Mouse (Mus musculus): ENCODE measurements around the gene Wasf1. TPM values are rescaled to one million over a fixed set of nuclear protein-coding genes. Genes with fewer than 3 reads are reported as not detected.

Wasf1 gene
- total RNA-seq (2021): 100 to 1,000 TPM; 237 to 253 TPM
- long read RNA-seq, experiment 1, transcript Wasf1-202 (9 exons, 2,719 nt): major isoform, 179 of 259 reads
- long read RNA-seq, experiment 1, transcript Wasf1-201 (9 exons, 2,609 nt): minor isoform, 26 of 259 reads
- long read RNA-seq, experiment 1, partial matches to known transcripts: 22 of 259 reads
- long read RNA-seq, experiment 1, other reads (novel, unspliced or antisense): 32 of 259 reads
- long read RNA-seq, experiment 2, transcript Wasf1-202 (9 exons, 2,719 nt): major isoform, 101 of 162 reads
- long read RNA-seq, experiment 2, transcript Wasf1-201 (9 exons, 2,609 nt): minor isoform, 11 of 162 reads
- long read RNA-seq, experiment 2, partial matches to known transcripts: 30 of 162 reads
- long read RNA-seq, experiment 2, other reads (novel, unspliced or antisense): 20 of 162 reads

DNA sequence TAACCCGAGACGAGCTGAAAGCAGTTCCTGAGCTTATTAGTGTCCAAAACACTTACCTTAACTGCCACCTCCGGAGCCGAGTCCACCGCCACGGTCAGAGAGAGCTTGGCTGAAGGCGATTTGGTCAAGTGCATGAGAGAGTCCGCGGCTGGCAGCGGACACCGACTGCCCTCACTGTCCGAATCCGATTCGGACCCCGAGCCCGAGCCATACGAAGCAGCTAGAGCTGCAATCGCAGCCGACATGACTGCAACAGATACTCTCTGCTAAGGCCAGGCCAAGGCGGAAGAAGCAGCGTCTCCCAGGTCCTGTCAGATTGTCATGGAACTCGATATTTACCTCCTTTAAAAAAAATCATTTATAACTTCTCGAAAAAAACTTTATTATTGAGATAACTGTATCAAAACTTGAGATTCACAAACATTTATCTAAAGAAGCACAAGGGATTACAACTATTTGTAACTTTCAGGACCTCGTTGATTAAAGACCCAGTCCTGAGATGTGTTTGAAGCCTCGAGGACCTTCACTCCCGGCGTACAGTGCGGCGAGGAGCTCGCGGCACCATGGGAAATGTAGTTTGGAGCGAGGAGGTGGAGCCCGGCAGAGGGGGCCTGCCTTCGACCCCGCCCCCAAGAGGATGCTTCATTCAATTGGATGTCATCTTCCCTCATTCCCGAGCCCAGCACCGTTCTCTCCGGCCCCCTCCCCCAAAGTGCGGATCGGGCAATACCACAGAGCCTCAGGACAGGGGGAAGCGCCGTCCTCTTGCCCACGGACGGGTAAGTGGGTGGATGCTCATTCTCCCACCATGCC is at the start of gene Wasf1, which contains the start of gene Cdc40:
Gene Wasf1, plus strand, starts transcription at position 645 of the 813 bp plus-strand sequence.
Gene Cdc40, minus strand, starts transcription at position 481 of the 813 bp plus-strand sequence.
- peak; percentile 98 to 99 for DNase-seq (ENCODE audit: low spot score in 2 of 2)

DNA sequence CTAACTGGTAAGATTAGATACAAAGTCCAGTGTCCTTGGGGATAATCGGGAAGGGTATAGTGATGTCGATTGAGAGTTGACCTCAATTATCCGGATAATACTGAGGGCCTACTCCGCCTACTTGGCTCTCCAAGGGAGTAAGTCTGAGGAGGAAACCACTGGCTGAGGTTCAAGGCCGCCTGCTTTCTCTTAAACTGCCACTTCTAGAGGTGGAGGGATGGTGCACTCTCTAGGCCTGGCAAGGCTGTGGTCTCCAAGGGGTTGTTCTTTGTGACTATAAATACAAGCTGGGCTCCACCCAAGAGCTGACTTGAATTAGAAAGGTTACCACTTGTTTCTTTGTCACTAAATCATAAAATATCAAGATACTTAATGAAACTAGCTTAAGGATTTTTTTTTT is 43.2 kb upstream of the Wasf1 start:
- DNase-seq (ENCODE audit: low spot score in 2 of 2): no peak

DNA sequence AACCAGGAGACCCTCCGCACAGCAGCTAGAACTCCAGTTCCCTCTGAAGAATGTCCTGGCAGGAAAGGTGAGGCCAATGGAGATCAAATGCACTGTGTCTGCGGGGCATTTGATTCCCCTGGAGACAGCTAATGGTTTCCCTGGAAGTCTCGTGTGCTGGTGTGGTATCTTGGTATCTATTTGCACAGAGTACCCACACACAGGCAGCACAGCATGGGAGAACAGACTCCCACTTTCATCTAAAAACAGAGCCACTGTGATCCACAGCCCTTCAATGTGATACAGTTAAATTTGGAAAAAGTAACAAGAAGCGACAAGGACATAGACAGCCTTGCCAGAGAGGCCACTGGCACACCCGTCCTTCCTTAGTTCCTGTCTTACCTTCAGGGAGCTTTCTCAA is 39.4 kb upstream of the Wasf1 start:
- DNase-seq (ENCODE audit: low spot score in 2 of 2): peak in 1 of 2 experiments; percentile 65

DNA sequence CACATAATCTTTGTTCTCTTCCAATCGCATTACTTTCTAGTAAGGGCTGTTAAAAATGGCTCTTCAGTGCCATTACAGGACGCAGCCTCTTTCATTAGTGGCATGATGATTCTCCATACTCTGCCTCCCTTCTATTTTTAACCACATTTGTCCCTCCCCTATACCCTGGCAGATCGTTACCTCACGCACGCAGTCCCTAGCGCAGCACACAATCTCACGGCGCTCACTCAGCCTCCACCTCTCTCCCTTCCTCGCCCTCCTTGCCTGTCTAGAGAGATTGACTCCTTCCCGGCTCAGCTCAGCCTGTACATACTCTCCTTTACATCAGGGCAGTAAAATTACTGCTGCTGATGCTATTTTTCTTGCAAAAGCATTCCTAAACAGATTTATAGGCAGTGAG is 38.7 kb upstream of the Wasf1 start:
- DNase-seq (ENCODE audit: low spot score in 2 of 2): no peak

DNA sequence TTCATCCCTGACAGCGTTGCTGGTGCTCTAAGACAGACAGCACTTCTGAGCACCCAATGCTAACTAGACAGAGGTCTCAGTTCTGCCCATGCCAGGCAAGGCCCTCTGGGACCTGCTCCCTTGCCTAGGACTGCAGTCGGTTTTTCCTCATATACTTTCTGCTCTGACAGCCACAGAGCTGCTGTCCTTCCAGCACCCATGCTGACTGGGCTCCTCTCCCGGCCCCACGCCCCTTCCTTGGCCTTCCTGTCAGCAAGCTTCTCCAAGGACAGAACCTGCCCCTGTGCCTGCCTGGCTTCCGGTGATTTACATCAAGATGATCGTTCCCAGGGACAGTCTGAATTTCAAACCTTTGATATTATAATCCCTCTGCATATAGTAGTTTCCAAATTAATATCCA is 37.6 kb upstream of the Wasf1 start:
- no peak for DNase-seq (ENCODE audit: low spot score in 2 of 2)

DNA sequence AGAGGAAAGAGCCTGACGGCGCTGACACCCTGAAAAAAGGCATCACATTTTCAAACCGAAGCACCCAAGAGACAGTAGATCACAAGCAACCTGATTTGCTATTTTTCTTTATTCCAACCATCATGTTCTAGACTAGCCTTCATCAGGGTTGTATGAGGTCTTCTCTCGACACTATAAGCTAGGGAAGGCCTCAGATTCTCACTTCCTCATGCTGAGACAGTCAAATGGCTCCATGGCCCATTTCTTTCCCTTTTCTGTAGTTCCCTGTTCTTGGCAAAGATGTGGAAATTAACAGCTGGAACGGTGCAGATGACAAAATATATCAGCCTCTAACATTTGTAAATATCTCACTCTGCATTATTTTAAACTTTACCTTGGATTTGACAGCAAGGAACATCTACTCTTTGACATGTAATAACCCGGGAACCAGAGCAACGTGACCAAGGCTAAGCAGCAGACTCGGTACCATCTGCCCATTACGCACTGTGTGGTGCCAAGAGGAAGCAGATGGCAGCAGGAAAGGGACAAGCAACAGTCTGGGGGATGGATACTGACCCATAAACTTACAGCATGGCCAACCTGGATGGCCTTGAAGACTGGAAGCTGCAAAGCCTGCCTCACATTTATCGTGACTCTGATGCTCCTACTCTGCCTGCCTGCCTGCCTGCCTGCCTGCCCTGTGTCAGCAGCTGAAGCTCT is 36.0 kb upstream of the Wasf1 start:
- no peak for DNase-seq (ENCODE audit: low spot score in 2 of 2)

DNA sequence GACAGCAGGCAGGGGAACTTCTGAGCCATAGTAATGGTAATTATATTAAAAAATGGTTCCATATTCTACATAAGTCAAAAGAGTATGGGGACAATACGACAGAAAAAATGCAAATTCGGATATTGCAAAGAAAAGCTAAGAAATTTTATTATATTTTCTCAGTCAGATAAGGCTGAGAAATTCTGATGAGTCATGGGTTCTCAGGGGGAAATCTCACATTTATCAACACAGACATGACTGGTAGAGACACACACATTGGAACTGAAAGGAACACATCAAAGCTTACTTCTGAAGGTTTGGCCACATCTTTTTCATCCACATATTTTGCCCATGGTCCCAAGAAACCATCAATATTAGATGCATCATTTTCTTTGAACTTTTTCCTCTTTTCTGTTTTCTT is 32.6 kb upstream of the Wasf1 start:
- no peak for DNase-seq (ENCODE audit: low spot score in 2 of 2)

DNA sequence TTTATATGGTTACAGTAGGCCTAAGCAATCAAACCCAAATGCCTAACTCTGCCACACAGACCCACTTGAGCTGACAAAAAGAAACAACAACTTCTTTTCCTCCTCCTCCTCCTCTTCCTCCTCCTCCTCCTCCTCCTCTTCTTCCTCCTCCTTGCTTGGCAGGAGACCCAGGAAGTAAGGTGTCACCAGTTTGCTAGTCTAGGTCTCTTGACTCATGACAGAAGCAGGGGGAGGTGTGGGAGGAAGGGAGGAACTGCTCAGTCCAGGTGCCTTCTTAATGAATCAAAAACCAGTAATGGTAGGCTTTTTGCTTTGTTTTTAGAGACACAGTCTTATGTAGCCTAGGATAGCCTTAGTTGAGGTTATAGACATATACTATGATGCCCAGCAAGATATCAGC is 32.1 kb upstream of the Wasf1 start:
- DNase-seq (ENCODE audit: low spot score in 2 of 2): no peak

DNA sequence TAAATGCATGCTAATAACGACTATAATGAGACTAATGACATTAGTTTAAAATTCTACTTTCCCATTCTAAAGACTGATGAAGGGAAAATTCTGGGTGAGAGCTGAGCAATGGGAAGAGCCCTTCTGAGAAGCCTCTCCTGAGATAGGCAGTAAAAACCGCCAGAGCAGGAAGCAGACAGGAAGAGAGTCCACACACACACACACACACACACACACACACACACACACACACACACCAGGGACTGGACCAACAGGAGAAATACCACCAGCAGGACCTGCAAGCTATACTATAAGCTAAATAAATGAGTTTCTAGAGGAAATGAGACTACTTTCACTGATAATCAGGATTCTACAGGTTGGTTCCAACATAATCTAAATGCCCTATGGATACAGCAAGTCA is 27.7 kb upstream of the Wasf1 start:
- no peak for DNase-seq (ENCODE audit: low spot score in 2 of 2)

DNA sequence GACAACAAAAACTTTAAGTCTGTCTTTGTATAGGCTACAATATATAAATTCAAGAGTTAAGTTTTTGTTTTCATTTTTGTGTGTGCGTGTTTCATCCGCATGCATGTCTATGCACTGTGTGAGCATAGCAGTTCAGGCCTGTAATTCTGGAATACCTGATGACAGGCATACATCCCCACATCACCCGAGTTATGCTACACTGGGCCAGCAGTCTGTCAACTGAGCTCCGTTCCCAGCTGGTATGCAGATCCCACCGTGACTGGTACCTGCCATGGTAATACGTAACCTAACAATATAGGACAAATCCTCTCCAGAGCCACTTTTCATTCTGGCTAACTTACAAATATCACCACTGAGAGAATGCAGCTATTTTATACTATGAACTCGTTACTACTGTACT is 26.6 kb upstream of the Wasf1 start:
- no peak for DNase-seq (ENCODE audit: low spot score in 2 of 2)

DNA sequence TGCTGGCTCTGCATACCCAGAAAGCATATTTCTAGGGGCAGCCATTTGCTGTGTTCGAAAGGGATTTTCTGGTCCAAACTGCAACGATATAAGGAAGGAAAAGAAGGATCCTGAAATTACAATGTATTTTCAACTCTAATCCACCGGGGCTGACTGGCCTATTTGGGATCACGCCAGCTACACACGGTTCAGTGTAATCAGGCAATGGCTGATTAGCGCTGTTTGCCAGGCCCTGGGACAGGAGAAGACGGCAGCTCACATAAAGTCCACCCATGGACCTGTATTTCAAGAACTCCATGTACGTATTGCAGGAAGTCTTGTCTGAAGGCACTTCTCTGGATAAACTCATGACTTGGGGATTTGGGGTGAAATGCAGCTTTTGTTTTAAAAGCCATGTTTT is 25.7 kb upstream of the Wasf1 start:
- DNase-seq (ENCODE audit: low spot score in 2 of 2): no peak

DNA sequence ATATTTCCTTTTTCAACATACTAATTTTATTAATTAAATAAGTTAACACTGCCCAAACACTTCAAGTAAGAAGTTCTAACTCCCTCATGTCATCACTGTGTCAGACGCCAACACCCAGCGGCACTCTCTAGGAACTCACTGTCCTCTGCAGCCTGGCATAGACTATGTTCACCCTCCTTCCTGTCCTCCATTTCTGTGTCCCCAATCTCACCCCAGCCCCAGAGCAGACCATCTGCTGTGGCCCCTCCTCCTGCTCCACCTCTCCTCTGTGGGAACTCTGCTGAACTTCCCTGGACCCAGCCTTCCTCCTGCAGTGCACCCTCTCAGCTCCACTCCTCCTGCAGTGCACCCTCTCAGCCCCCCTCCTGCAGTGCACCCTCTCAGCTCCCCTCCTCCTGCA is 15.2 kb upstream of the Wasf1 start:
- no peak for DNase-seq (ENCODE audit: low spot score in 2 of 2)

DNA sequence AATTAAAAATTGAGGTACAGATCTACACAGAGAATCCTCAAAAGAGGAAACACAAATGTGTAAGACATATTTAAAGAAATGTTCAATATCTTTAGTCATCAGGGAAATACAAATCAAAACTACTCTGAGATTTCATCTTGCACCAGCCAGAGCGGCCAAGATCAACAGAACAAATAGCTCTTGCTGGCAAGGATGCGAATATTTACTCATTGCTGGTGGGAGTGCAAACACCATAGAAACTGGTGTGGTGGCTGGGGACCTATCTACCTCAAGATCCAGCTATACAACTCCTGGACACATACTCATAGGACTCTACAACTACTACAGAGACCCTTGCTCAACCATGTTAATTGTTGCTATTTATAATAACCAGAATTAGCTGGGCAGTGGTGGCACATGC is 12.0 kb upstream of the Wasf1 start:
- DNase-seq (ENCODE audit: low spot score in 2 of 2): no peak

DNA sequence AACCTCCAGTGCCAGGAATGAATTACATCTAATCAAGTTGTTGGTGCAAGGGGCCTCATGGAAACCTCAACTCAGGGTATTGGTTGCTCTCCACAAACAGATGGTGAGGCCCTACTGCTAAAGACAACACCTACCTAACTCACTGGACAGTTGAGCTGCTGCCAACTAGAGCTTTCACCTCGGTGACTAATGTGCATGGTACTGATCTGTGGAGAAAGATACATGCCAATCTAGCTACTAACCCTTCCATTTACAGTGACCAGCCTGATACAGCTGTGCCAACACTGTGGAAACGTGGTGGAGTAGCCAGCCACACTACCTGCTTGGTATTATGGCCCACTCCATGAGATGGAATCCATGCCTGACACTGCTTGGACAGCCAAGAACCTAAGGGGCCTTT is 11.2 kb upstream of the Wasf1 start:
- DNase-seq (ENCODE audit: low spot score in 2 of 2): no peak

DNA sequence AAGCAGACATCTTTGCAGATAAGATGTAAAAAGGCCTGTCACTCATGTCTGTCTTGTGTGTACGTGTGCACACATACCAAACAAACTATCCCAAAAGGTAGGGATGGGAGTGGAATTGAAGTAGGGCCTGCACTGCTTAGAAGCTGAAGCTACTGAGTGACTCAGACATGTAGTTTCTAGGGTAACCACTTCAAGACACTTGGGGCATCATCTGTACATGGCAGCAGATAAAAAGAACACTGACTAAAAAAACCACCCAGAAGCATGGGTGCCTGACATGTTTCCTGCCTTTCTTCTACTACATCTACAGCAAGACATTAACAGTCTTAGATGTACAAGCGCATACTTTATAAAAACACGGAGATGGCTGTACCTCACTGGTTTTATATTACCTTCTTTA is 5.0 kb upstream of the Wasf1 start:
- no peak for DNase-seq (ENCODE audit: low spot score in 2 of 2)

DNA sequence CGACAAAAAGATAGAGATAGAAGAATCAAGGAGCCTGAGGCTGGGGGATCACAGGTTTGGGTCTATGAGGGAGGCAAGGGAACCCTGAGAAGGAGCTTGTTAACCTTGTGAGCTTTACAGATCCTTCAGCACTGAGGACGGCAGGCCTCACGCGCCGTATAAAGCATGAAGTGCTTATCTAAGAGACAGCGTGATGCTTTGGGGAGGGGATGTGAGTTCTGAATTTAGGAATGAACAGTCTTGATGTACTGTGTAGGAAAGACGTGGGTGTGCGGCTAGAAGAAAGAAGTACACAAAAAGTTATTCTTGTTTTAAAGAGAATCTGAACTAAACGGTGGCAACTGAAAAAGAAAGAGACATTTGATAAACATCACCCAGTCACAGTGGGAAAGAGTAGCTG is 3.3 kb upstream of the Wasf1 start:
- peak in 1 of 2 experiments; percentile 31 for DNase-seq (ENCODE audit: low spot score in 2 of 2)

DNA sequence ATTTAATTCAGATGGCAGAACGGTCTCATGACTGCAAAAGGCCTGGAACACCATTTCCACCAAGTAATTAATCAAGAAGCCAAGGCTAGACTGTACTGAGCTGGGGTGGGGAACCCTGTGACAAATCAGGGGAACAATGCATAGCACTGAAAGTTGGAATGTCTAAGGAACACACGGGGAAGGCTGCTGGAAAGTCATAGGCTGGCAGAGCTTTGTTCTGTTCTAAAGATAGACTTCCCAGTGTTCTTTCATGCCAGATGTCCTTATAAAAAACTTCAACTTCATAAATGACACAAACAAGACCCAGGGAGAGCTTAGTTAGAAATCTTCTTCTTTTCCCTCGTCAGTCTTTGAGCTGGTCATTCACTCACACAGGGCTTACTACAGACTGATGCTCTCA is 2.0 kb upstream of the Wasf1 start:
- no peak for DNase-seq (ENCODE audit: low spot score in 2 of 2)

DNA sequence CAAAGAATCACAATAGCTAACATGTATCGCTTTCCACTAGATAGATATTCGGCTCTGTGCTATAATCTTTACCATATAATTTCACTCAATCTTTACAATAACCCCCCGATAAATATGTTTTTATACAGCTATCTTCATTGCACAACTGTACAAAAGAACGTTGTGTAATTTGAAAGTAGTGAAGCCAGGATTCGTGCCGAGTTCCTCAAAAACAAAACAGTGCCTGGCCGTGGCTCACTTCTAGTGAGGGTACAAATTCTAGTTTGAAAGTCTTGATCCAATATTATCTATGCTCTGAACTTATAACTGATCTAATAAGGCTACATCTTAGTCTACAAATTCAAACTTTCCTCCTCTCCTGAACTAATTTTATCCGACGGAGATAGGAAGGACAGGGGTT is 942 bp upstream of the Wasf1 start:
- no peak for DNase-seq (ENCODE audit: low spot score in 2 of 2)

DNA sequence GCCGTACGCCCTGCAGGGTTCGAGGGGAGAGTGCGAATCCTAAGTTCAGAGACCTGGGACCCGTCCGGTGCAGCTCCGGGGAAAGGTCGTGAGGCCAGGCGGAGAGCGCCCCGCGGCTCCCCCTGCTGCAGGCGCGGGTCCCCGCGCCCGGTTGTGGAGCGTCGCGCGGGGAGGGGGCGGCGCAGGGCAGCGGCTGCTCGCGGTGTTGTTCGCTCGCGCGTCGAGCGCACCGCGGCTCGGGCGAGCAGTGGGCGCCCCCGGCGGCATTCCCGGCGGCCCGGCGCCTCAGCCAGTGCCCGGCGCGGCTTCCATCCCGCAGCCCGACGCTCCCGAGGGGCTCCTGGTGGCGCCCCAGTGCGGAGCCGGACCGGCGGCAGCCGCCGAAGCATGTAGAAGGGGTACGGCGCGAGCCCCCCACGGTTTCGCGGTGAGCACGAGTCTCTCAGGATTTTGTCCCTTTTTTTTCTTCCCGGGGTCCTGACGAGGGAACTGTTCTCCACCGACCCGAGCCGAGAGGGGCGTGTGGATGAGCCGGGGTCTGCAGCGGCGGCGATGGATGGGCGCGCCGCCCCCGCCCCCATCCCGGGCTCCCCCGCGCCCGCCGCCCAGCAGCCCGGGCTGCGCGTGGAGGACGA is 486 bp downstream of the Wasf1 start:
- no peak for DNase-seq (ENCODE audit: low spot score in 2 of 2)

DNA sequence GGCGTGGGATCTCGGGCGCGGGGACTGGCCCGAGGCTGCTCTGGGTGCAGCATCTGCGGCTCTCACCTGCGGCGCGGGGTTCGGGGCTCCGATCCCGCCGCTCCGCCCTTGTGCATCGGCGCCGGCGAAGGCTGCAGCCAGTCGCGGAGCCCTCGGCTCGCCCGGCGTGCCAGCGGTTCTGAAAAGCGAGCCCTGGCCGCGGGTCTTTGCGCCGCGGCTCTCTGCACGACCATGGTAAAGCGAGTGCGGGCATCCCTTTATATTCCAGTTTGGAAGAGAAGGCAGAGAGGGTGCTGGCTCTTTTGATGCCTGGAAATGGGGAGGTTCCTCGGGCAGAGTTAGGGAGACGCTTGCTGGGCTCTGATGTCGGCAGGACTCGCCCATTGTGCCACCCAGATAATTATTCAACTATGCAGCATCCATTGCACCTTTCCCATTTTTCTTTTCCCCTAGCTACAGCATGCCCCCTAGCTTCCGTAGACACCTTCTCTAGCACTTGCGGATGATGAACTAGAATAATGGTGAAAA is 1.1 kb downstream of the Wasf1 start:
- DNase-seq (ENCODE audit: low spot score in 2 of 2): peak; percentile 31 to 44

DNA sequence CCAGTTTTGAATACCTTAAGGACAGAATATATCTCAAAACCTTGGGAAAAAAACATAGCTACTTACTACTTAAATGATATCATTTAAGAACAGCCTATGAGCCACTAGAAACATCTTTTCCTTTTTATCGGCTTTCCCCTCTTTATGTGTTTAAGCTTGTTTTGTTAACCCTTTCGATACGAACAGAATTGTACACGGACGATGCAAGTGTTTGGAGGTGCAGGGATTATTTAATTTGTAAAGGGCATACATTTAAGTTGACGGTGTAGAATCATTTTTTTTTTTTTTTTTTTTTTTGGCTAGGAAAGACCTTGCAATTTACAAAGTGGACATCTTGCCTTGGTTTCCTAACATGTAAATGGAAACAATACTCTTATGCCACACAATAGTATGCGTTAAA is 2.2 kb downstream of the Wasf1 start:
- DNase-seq (ENCODE audit: low spot score in 2 of 2): no peak

Data from left cerebral cortex, adult 18-20 months (tissue).